Mouse (Mus musculus) lung, adult 2 months (tissue): ENCODE results near the gene Arhgap6.

Experiments used
- CTCF ChIP-seq: fragments of 200-500 bp; IDR thresholded peaks from 2 replicates; pipeline ENCODE4 v1.5.1; 2011; ENCODE audit warnings: mild to moderate bottlenecking, low read length, control low read depth; ENCODE audit not compliant: insufficient read depth
- POLR2A ChIP-seq: fragments of 200-500 bp; IDR thresholded peaks from 2 replicates; pipeline ENCODE4 v1.6.1; 2011; ENCODE audit warnings: low read depth, mild to moderate bottlenecking, control low read depth, low read length, borderline replicate concordance; ENCODE audit errors: extremely low read depth

- TF ChIP-seq POLR2A (no peak), CTCF (no peak)
Observed at GRCm38 (mm10) chrX:169012701-169013100, 217.8 kb downstream of the Arhgap6 start.
